Mouse (Mus musculus) kidney, adult 2 months (tissue): ENCODE results near the gene Ptprd.

Experiments used
- CTCF ChIP-seq: fragments of 200-500 bp; conservative IDR thresholded peaks from 2 replicates; pipeline ENCODE4 v1.5.1; 2011; ENCODE audit warnings: low read depth, mild to moderate bottlenecking, control low read depth, low read length, moderate library complexity, mixed read lengths; ENCODE audit not compliant: insufficient read depth, insufficient read length
- POLR2A ChIP-seq: fragments of 200-500 bp; IDR thresholded peaks from one replicate; pipeline ENCODE4 v1.6.1; 2011; ENCODE audit warnings: low read depth, low read length, control low read depth

GRCm38 (mm10) chr4:76583025-76583424 is 1628.7 kb downstream of the Ptprd start:
- TF ChIP-seq POLR2A (no peak), CTCF (no peak)
